Mouse (Mus musculus): ENCODE results near the gene Fas. TPM values are rescaled to one million over a fixed set of nuclear protein-coding genes. Genes with fewer than 3 reads are reported as not detected.
A peak's percentile ranks its signal among the peaks of the same experiment; 100 is the strongest.

Fas gene
- polyA plus RNA-seq, 1 experiment, result 14.3 TPM

DNA sequence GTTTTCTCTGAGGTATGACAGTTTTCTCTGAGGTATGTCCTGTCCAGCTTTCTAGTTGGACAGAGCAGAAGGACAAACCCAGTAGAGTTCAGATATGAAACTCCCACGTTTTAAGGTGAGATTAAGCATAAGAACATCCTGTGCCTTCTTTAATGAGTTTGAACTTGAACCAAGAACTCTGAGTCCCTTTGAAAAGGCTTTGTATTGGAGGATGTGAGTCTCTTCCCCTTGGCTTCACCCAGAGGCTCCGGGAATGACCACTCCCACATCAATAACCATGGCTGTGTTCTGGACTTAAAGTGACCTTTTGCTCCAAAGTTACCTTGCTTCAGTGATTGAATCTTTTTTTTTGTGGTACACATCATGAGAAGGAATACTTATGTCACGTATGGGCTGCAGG lies 37.6 kb downstream of the Fas start:
- DNase-seq, result no peak

DNA sequence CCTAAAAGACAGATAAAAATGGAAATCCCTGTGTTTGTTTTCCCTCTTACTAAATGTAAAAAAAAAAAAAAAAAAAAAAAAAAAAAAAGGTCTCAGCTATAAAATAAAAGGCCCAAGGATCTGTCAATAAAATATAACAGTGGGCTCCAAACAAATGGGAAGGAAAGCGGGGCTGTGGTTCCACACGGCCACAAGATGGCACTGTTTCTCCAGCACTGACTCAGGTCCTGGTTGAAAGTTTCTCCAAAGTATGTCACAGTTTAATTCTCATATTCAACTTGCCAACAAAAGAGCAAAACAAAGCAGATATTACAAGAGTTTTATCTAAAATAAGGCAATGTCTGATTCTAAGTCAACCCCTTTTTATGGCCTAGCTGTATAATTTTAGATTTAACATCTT lies 43.8 kb downstream of the Fas start:
- Histone ChIP-seq H3K4me3 (ENCODE audit: control insufficient read depth, insufficient read depth, low read length) (no peak overlapping the region), H3K4me1 (replicated peaks; ENCODE audit: control insufficient read depth, insufficient read depth, low read length) (no peaks in the 10 kb centered on the region), H3K36me3 (ENCODE audit: control insufficient read depth, insufficient read depth, low read length) (no peaks in the 10 kb centered on the region), H3K27ac (ENCODE audit: control insufficient read depth, insufficient read depth, low read length) (no peak overlapping the region), H3K27me3 (ENCODE audit: control insufficient read depth, insufficient read depth, low read length) (no peaks in the 10 kb centered on the region)
- 3% methylated on average over 2 of the region's 2 CpGs for WGBS
- peak; percentile 66 for DNase-seq
- TF ChIP-seq CTCF (IDR thresholded peaks at IDR 0.05; ENCODE audit: borderline replicate concordance, control insufficient read depth, extremely low read depth, insufficient read depth, low read length, poor library complexity) (no peak), POLR2A (IDR thresholded peaks at IDR 0.05; ENCODE audit: control insufficient read depth, extremely low read depth, insufficient read depth, low read length, poor library complexity) (no peak)

More for the DNA sequence above, 37.6 kb downstream of the Fas start:
- H3K27me3 ChIP-seq (ENCODE audit: control insufficient read depth, insufficient read depth, low read length), result no peaks in the 10 kb centered on the region
- no peak overlapping the region for H3K4me3 ChIP-seq (ENCODE audit: control insufficient read depth, insufficient read depth, low read length)
- no peak overlapping the region for H3K27ac ChIP-seq (ENCODE audit: control insufficient read depth, insufficient read depth, low read length)
- TF ChIP-seq POLR2A (IDR thresholded peaks at IDR 0.05; ENCODE audit: control insufficient read depth, extremely low read depth, insufficient read depth, low read length, poor library complexity), result no peak
- TF ChIP-seq CTCF (IDR thresholded peaks at IDR 0.05; ENCODE audit: borderline replicate concordance, control insufficient read depth, extremely low read depth, insufficient read depth, low read length, poor library complexity), result no peak
- H3K36me3 ChIP-seq (ENCODE audit: control insufficient read depth, insufficient read depth, low read length), result peaks cover 17% of the 10 kb centered on the region
- 71% methylated on average over 3 of the region's 3 CpGs for WGBS
- H3K4me1 ChIP-seq (replicated peaks; ENCODE audit: control insufficient read depth, insufficient read depth, low read length), result no peaks in the 10 kb centered on the region

DNA sequence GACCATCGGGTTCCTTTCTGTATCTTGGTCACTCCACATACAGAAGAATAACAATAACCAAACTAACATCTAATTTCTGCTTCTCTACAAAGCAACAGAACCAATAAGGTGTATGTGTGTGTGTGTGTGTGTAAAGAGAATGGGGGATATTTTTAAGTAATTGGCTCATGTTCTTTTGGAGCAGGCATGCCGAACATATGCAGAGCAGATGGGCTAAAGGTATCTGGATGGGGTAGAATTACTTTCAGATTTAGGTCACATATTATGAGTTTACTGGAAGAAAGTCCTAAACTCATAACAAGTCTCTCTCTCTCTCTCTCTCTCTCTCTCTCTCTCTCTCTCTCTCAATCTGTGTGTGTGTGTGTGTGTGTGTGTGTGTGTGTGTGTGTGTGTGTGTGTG lies 54.2 kb downstream of the Fas start:
- DNase-seq, result no peak
- Histone ChIP-seq H3K27ac (ENCODE audit: control insufficient read depth, insufficient read depth, low read length) (no peak overlapping the region), H3K4me3 (ENCODE audit: control insufficient read depth, insufficient read depth, low read length) (no peak overlapping the region), H3K4me1 (replicated peaks; ENCODE audit: control insufficient read depth, insufficient read depth, low read length) (no peaks in the 10 kb centered on the region), H3K27me3 (ENCODE audit: control insufficient read depth, insufficient read depth, low read length) (no peaks in the 10 kb centered on the region), H3K36me3 (ENCODE audit: control insufficient read depth, insufficient read depth, low read length) (no peaks in the 10 kb centered on the region)
- WGBS, result 80% methylated on average over 2 of the region's 2 CpGs
- TF ChIP-seq POLR2A (IDR thresholded peaks at IDR 0.05; ENCODE audit: control insufficient read depth, extremely low read depth, insufficient read depth, low read length, poor library complexity) (no peak), CTCF (IDR thresholded peaks at IDR 0.05; ENCODE audit: borderline replicate concordance, control insufficient read depth, extremely low read depth, insufficient read depth, low read length, poor library complexity) (no peak)

DNA sequence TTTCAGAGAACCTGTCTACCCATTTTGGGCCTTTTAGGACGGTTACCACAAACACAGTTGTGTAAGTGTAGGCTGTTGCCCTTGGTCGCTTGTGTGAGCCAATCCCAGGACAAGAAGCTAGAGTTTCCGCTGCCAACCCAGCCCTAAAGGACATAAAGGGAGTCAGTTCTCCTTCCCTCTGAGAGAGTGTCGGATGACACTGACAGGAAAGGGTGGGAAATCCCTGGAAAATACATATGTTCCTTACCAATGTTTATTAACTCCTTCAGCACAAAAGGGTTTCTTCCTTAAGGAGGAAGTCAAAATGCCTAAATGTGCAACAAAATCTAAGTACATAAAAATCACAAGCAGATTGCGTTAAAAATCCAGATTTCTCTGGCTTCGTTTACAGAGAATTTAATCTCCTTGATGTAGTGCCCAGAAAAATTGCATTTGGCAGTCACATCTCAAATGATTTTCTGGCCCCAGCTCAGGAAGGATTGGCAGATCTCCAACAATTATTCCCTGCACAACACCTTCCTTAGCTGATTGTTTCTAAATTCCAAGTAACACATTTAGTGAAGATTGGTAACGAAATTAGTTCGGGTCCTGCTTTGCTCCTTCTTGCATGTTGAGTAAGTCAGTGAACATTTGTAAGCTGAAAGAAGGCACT lies 55.3 kb downstream of the Fas start:
- Histone ChIP-seq H3K36me3 (ENCODE audit: control insufficient read depth, insufficient read depth, low read length) (no peaks in the 10 kb centered on the region), H3K4me1 (replicated peaks; ENCODE audit: control insufficient read depth, insufficient read depth, low read length) (no peaks in the 10 kb centered on the region), H3K27me3 (ENCODE audit: control insufficient read depth, insufficient read depth, low read length) (no peaks in the 10 kb centered on the region), H3K4me3 (ENCODE audit: control insufficient read depth, insufficient read depth, low read length) (no peak overlapping the region), H3K27ac (ENCODE audit: control insufficient read depth, insufficient read depth, low read length) (no peak overlapping the region)
- TF ChIP-seq CTCF (IDR thresholded peaks at IDR 0.05; ENCODE audit: borderline replicate concordance, control insufficient read depth, extremely low read depth, insufficient read depth, low read length, poor library complexity) (no peak), POLR2A (IDR thresholded peaks at IDR 0.05; ENCODE audit: control insufficient read depth, extremely low read depth, insufficient read depth, low read length, poor library complexity) (no peak)
- no peak for DNase-seq
- WGBS, result 88% methylated on average over 8 of the region's 8 CpGs

DNA sequence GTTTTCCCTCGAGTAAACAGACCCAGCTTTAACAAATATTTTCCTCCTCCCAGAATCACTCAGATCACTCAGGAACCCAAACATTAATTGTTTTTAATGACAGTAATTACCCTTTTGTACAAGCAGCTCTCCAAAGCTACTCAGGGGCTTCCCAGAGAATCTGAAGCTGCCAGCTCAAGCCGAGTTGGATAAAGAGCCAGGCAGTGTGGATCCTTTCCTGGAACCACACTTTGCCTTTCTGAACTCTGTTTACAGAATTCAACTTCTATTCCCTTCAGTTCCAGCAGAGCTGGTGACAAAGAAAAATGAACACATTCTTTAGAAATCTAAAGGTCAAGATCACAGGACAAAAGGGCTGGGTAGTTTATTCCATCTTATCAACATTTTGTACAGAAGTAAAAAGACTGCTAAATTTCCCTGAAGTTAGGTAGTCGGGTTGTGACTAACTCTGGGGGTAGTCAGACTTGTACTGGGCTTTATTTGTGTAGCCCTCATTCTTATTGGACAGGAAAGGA lies 62.9 kb downstream of the Fas start:
- no peaks in the 10 kb centered on the region for H3K36me3 ChIP-seq (ENCODE audit: control insufficient read depth, insufficient read depth, low read length)
- 67% methylated on average over 3 of the region's 3 CpGs for WGBS
- H3K4me1 ChIP-seq (replicated peaks; ENCODE audit: control insufficient read depth, insufficient read depth, low read length), result no peaks in the 10 kb centered on the region
- no peak overlapping the region for H3K4me3 ChIP-seq (ENCODE audit: control insufficient read depth, insufficient read depth, low read length)
- no peak overlapping the region for H3K27ac ChIP-seq (ENCODE audit: control insufficient read depth, insufficient read depth, low read length)
- TF ChIP-seq CTCF (IDR thresholded peaks at IDR 0.05; ENCODE audit: borderline replicate concordance, control insufficient read depth, extremely low read depth, insufficient read depth, low read length, poor library complexity) (no peak), POLR2A (IDR thresholded peaks at IDR 0.05; ENCODE audit: control insufficient read depth, extremely low read depth, insufficient read depth, low read length, poor library complexity) (no peak)
- DNase-seq, result no peak
- H3K27me3 ChIP-seq (ENCODE audit: control insufficient read depth, insufficient read depth, low read length), result no peaks in the 10 kb centered on the region

DNA sequence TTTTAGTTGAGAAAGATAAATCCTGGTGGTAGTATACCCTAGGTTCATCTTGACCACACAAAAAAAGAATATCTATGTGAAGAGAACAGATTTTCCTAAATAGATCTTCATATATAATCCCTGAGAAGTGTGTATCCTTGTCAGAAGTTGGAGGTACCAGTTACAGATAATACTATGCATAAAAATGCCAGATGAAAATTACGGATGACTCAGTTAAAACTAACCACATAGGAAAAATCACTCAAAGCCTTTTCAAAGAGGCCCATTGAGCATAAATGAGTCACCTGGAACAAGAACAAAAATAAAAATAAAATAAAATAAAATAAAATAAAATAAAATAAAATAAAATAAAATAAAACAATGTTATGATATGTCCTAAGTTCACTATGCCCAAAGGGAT lies 72.2 kb downstream of the Fas start:
- Histone ChIP-seq H3K36me3 (ENCODE audit: control insufficient read depth, insufficient read depth, low read length) (no peaks in the 10 kb centered on the region), H3K27ac (ENCODE audit: control insufficient read depth, insufficient read depth, low read length) (no peak overlapping the region), H3K27me3 (ENCODE audit: control insufficient read depth, insufficient read depth, low read length) (no peaks in the 10 kb centered on the region), H3K4me3 (ENCODE audit: control insufficient read depth, insufficient read depth, low read length) (no peak overlapping the region), H3K4me1 (replicated peaks; ENCODE audit: control insufficient read depth, insufficient read depth, low read length) (no peaks in the 10 kb centered on the region)
- no peak for DNase-seq
- no peak for TF ChIP-seq CTCF (IDR thresholded peaks at IDR 0.05; ENCODE audit: borderline replicate concordance, control insufficient read depth, extremely low read depth, insufficient read depth, low read length, poor library complexity)
- no peak for TF ChIP-seq POLR2A (IDR thresholded peaks at IDR 0.05; ENCODE audit: control insufficient read depth, extremely low read depth, insufficient read depth, low read length, poor library complexity)
- WGBS, result 96% methylated on average over 1 of the region's 1 CpGs
